Mouse (Mus musculus) embryonic facial prominence, embryonic 15.5 days (tissue): Measurements from ENCODE around the gene Bdh1. TPM values are rescaled to one million over a fixed set of nuclear protein-coding genes. Genes with fewer than 3 reads are reported as not detected.

Experiments
- ATAC-seq: fragments of 200-750 bp; cut with Nextera tagmentation; 2 replicates; pipeline ENCODE4 v1.8.0; 2017; ENCODE audit warnings: low read depth, moderate TSS enrichment; ENCODE audit not compliant: insufficient number of reproducible peaks, low FRiP score, low TSS enrichment
- H3K27ac ChIP-seq: fragments of 300-500 bp; sonication (generic); replicated peaks from 2 replicates; pipeline ENCODE4 v1.5.1; 2015; ENCODE audit warnings: mild to moderate bottlenecking, inconsistent platforms
- H3K27me3 ChIP-seq: fragments of 300-500 bp; sonication (generic); 2 replicates; pipeline ENCODE4 v1.6.1; 2015; ENCODE audit warnings: inconsistent platforms
- H3K36me3 ChIP-seq: fragments of 300-500 bp; sonication (generic); 2 replicates; pipeline ENCODE4 v1.6.1; 2015; ENCODE audit warnings: mild to moderate bottlenecking, inconsistent platforms
- H3K4me1 ChIP-seq: fragments of 300-500 bp; sonication (generic); 2 replicates; pipeline ENCODE4 v1.6.1; 2015; ENCODE audit warnings: inconsistent platforms
- H3K4me2 ChIP-seq: fragments of 300-500 bp; sonication (generic); replicated peaks from 2 replicates; pipeline ENCODE4 v1.6.1; 2015; ENCODE audit warnings: mild to moderate bottlenecking, inconsistent platforms
- H3K4me3 ChIP-seq: fragments of 300-500 bp; sonication (generic); replicated peaks from 2 replicates; pipeline ENCODE4 v1.5.1; 2015; ENCODE audit warnings: mild to moderate bottlenecking, inconsistent platforms
- H3K9ac ChIP-seq: fragments of 300-500 bp; sonication (generic); 2 replicates; pipeline ENCODE4 v1.6.1; 2015; ENCODE audit warnings: inconsistent platforms
- H3K9me3 ChIP-seq: fragments of 300-500 bp; sonication (generic); replicated peaks from 2 replicates; pipeline ENCODE4 v1.6.1; 2016; ENCODE audit warnings: inconsistent platforms
- WGBS: fragments of 180-500 bp; shearing (Covaris S2); methylation state at CpG from one replicate; pipeline ENCODE4 v1.1.7; 2015; 5-methylcytosine and 5-hydroxymethylcytosine counted together
- polyA plus RNA-seq: library from polyadenylated mRNA; unstranded; fragments of >200 nt; fragmentation: Nextera tagmentation; extraction: Ambion mirVana; gene quantifications from 2 replicates; pipeline ENCODE4 v1.2.1, GENCODE M21; 2015

Bdh1 gene
- polyA plus RNA-seq, 1 experiment from 2014 or later: 42.5 TPM

DNA sequence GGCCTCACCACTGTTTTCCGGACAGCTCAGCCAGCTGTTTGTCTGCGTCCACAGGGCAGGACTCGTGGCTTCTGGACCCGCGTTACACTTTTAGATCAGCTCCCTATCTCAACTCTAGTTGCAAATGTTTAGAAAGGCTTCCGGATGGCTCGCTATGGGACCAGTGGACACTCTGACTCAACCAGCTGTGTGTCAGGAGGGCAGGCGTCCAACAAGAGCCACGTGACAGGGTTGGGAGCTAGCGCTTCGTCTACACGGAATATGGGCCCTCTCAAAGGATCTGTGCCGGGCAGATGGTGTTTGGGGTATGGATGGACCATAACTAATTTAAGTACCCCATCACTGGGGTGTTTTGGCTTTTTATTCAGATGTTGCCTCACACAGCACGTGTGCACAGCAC lies 9.8 kb upstream of the Bdh1 start:
- ATAC-seq: peak; percentile 24; the same call in 1 of the 2 replicates
- Histone ChIP-seq H3K4me2 (no peak overlapping the region), H3K4me1 (peaks cover 7% of the 10 kb centered on the region; the same call in 1 of the 2 replicates), H3K4me3 (no peak overlapping the region), H3K9me3 (no peaks in the 10 kb centered on the region), H3K27me3 (no peaks in the 10 kb centered on the region), H3K9ac (no peak overlapping the region), H3K36me3 (no peaks in the 10 kb centered on the region), H3K27ac (no peak overlapping the region)
- WGBS: 62% methylated on average over 14 of the region's 14 CpGs

- Histone ChIP-seq H3K4me1 (peaks cover 7% of the 10 kb centered on the region; the same call in 1 of the 2 replicates), H3K4me2 (no peak overlapping the region), H3K27me3 (no peaks in the 10 kb centered on the region), H3K9me3 (no peaks in the 10 kb centered on the region), H3K36me3 (no peaks in the 10 kb centered on the region), H3K27ac (no peak overlapping the region), H3K4me3 (no peak overlapping the region), H3K9ac (no peak overlapping the region)
- no peak for ATAC-seq
- WGBS: 64% methylated on average over 3 of the region's 3 CpGs
Measured at GRCm38 (mm10) chr16:31413777-31414176, 8.3 kb upstream of the Bdh1 start.

DNA sequence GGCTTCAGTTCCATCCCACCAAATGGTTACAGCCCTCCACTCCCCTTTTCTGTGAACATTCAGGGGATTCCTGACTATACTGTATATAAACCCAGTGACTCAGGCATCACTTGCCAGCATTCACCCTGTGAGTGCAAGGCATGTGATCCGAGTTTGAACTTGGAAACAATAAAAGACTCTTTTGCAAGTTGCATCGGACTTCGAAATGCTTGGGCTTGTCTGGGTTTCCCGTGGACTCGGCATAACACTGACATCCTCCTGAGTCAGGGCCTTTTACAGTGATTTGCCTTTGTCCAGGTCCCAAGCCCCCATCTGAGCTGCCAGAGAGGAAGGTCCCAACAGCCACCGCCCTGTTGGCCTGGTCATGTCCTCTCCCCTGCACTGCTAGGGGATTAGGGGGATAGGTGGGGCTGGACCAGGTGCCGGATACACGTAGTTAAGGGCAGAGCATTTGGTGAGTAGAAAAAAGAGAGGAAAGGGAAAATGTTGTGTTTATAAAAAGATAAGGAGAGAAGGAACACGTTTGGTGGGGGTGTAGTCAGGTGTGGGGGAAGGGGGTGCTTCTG lies 6.1 kb upstream of the Bdh1 start:
- no peak for ATAC-seq
- H3K4me3 ChIP-seq: no peak overlapping the region
- H3K9ac ChIP-seq: no peak overlapping the region
- H3K36me3 ChIP-seq: no peaks in the 10 kb centered on the region
- no peak overlapping the region for H3K4me2 ChIP-seq
- no peaks in the 10 kb centered on the region for H3K9me3 ChIP-seq
- no peak overlapping the region for H3K27ac ChIP-seq
- H3K27me3 ChIP-seq: no peaks in the 10 kb centered on the region
- peaks cover 7% of the 10 kb centered on the region; the same call in 1 of the 2 replicates for H3K4me1 ChIP-seq
- WGBS: 48% methylated on average over 9 of the region's 9 CpGs

- Histone ChIP-seq H3K4me1 (no peaks in the 10 kb centered on the region), H3K27me3 (no peaks in the 10 kb centered on the region), H3K4me3 (no peak overlapping the region), H3K4me2 (no peak overlapping the region), H3K9me3 (no peaks in the 10 kb centered on the region), H3K36me3 (no peaks in the 10 kb centered on the region), H3K27ac (no peak overlapping the region), H3K9ac (no peak overlapping the region)
- WGBS: 60% methylated on average over 3 of the region's 3 CpGs
- no peak for ATAC-seq
Measured at GRCm38 (mm10) chr16:31418704-31419103, 3.4 kb upstream of the Bdh1 start.

GRCm38 (mm10) chr16:31419457-31419856 lies 2.6 kb upstream of the Bdh1 start:
- Histone ChIP-seq H3K27ac (no peak overlapping the region), H3K9me3 (no peaks in the 10 kb centered on the region), H3K4me3 (no peak overlapping the region), H3K4me1 (no peaks in the 10 kb centered on the region), H3K36me3 (no peaks in the 10 kb centered on the region), H3K27me3 (no peaks in the 10 kb centered on the region), H3K4me2 (no peak overlapping the region), H3K9ac (no peak overlapping the region)
- no peak for ATAC-seq
- 61% methylated on average over 5 of the region's 5 CpGs for WGBS

DNA sequence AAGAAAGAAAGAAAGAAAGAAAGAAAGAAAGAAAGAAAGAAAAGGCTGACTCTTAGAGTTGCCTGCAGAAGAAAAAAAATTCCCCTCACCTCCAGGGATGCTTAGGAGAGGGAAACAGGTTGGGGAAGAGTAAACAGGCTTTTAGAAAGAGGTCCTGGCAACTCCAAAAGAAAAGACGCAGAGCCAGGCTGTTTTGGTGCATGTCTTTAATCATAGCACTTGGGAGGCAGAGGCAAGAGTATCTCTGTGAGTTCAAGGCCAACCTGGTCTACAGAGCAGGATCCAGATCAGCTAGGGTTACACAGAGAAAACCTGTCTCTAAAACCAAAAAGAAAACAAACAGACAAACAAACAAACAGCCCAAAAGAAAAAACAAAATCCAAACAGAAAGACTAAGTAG lies 642 bp downstream of the Bdh1 start:
- H3K9me3 ChIP-seq: no peaks in the 10 kb centered on the region
- WGBS: 62% methylated on average over 1 of the region's 1 CpGs
- no peak for ATAC-seq

DNA sequence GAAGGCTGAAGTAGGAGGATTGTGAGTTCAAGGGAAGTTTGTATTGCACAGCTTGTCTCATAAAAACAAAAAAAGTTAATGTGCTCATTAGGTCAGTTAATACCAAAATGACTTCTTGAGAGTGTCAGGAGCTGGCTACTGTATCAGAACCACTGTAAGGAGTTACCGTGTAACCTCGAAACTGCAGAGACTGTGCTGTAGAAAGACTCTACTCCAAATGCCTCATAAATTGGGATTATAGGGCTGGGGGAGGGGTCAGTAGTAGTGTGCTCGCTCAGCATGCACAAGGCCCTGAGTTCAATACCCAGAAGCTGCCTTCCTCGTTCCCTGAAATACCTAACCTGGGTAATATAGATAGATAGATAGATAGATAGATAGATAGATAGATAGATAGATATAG lies 1.3 kb downstream of the Bdh1 start:
- Histone ChIP-seq H3K4me3 (no peak overlapping the region), H3K9me3 (no peaks in the 10 kb centered on the region), H3K27me3 (peaks cover 9% of the 10 kb centered on the region; the same call in 1 of the 2 replicates), H3K9ac (no peak overlapping the region), H3K4me1 (0 out of 2 replicates have a peak, but pooled peaks cover 2% of the 10 kb centered on the region), H3K4me2 (no peak overlapping the region), H3K36me3 (no peaks in the 10 kb centered on the region), H3K27ac (no peak overlapping the region)
- no peak for ATAC-seq
- WGBS: 88% methylated on average over 4 of the region's 4 CpGs

More for the DNA sequence above, 642 bp downstream of the Bdh1 start:
- Histone ChIP-seq H3K27me3 (peaks cover 5% of the 10 kb centered on the region; the same call in 1 of the 2 replicates), H3K27ac (no peak overlapping the region), H3K36me3 (no peaks in the 10 kb centered on the region), H3K4me1 (no peaks in the 10 kb centered on the region), H3K4me2 (no peak overlapping the region), H3K9ac (no peak overlapping the region), H3K4me3 (no peak overlapping the region)

GRCm38 (mm10) chr16:31424416-31425187 lies 2.5 kb downstream of the Bdh1 start:
- WGBS: 72% methylated on average over 4 of the region's 4 CpGs
- ATAC-seq: no peak
- Histone ChIP-seq H3K27me3 (peaks cover 14% of the 10 kb centered on the region; the same call in 1 of the 2 replicates), H3K36me3 (no peaks in the 10 kb centered on the region), H3K9ac (no peak overlapping the region), H3K4me3 (no peak overlapping the region), H3K9me3 (no peaks in the 10 kb centered on the region), H3K4me2 (no peak overlapping the region), H3K27ac (no peak overlapping the region), H3K4me1 (peaks cover 14% of the 10 kb centered on the region; the same call in 1 of the 2 replicates)

GRCm38 (mm10) chr16:31425508-31425907 lies 3.4 kb downstream of the Bdh1 start:
- Histone ChIP-seq H3K9me3 (no peaks in the 10 kb centered on the region), H3K27me3 (peaks cover 14% of the 10 kb centered on the region; the same call in 1 of the 2 replicates), H3K4me2 (no peak overlapping the region), H3K9ac (no peak overlapping the region), H3K36me3 (no peaks in the 10 kb centered on the region), H3K4me3 (no peak overlapping the region), H3K4me1 (peaks cover 20% of the 10 kb centered on the region), H3K27ac (no peak overlapping the region)
- no peak for ATAC-seq
- 1% methylated on average over 4 of the region's 4 CpGs for WGBS

DNA sequence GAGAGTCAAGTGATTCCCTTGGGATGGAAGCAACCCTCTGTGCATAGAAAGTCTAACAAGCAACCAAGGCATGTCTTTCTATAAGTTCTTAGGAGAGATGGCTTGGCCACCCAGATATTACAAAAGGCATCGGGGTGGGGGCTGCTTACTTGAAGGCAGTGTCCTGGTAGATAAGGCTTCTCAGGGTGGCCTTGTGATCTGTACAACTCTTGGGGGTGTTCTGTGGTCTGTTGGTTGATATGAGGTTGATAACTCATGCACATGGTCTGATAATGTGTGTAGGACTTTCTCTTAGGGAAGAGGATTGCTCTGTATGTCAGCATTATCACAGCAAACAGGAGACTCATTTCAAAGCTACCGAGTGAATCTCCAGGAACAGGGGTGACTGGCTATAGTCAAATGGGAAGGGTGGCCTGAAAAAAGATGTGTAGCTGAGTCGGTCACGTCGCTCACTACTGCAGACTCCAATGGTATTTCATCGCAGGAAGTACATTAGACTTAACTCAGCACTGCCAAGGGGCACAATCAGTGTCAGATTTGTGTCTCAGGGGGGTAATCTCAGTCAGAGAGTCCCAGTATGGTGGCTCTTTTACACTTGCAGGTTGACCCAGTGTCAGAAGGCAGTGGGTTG lies 4.5 kb downstream of the Bdh1 start:
- Histone ChIP-seq H3K4me3 (no peak overlapping the region), H3K27me3 (peaks cover 14% of the 10 kb centered on the region; the same call in 1 of the 2 replicates), H3K36me3 (no peaks in the 10 kb centered on the region), H3K9ac (no peak overlapping the region), H3K27ac (no peak overlapping the region), H3K4me2 (no peak overlapping the region), H3K9me3 (no peaks in the 10 kb centered on the region), H3K4me1 (peaks cover 20% of the 10 kb centered on the region)
- ATAC-seq: no peak
- 75% methylated on average over 6 of the region's 6 CpGs for WGBS

GRCm38 (mm10) chr16:31428335-31428674 lies 6.2 kb downstream of the Bdh1 start:
- 6% methylated on average over 11 of the region's 11 CpGs for WGBS
- no peaks in the 10 kb centered on the region for H3K36me3 ChIP-seq
- peak overlapping the region; percentile 64 for H3K4me3 ChIP-seq
- no peaks in the 10 kb centered on the region for H3K9me3 ChIP-seq
- peak overlapping the region; percentile 98 for H3K4me2 ChIP-seq
- no peak for ATAC-seq
- peaks cover 27% of the 10 kb centered on the region for H3K4me1 ChIP-seq
- peaks cover 14% of the 10 kb centered on the region; the same call in 1 of the 2 replicates for H3K27me3 ChIP-seq
- H3K27ac ChIP-seq: no peak overlapping the region
- H3K9ac ChIP-seq: peak overlapping the region; percentile 45; the same call in 1 of the 2 replicates
